Mouse (Mus musculus) heart, postnatal 14 days (tissue): Measurements from ENCODE around the gene Slc9a3r1. TPM values are rescaled to one million over a fixed set of nuclear protein-coding genes. Genes with fewer than 3 reads are reported as not detected.
A peak's percentile ranks its signal among the peaks of the same experiment; 100 is the strongest.

Source experiments
- DNase-seq, 2 experiments: peaks; one replicate each; pipeline ENCODE4 v3.0.0; 2021 to 2022
- intact Hi-C: fragments of 180-260 bp; cut with DNase I; formaldehyde crosslinking; loops from one replicate; pipeline ENCODE4 v1.15.1; 2025
- total RNA-seq, 2 experiments: library from RNA; stranded (reverse); gene quantifications; 2 replicates each; pipeline ENCODE4 v1.2.3; 2021

Slc9a3r1 gene
- total RNA-seq, 2 experiments from 2014 or later, result 12.7 to 13.5 TPM

DNA sequence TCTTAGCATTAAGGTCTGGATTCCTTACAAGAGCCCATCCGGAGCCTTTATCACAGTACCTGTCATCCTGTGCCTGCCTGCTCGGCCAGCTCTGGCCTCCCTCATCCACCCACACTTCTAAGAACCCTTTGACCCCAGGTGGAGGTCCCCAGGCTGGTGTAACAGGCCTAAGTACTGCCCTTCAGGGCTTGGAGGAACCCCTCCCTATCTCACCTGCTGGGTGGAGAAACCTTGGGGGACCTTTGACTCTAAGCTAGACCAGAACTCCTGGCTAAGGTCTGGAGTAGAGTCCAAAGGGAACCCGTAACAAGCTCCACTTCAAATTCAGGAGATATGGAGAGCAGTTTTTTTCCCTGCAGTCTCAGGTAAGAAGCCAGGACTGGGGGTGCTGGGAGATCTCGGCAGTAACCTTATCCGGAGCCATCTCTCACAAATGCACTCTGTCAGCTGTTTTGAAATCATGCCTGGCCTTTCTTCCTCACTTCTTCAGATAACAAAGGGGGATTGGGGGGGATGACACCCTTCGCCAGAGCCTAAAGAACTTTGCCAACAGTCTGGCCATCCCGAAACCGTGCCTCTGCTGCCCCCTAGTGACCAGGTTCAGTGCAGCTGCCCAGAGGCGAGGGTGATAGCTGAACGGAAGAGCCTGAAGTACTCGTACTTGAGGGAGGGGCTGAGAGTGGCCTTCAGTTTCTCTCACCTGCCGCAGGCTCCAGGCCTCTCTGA, 18.9 kb downstream of the Slc9a3r1 start:
- peak; percentile 84 to 91 for DNase-seq
- intact Hi-C loops, result loop anchor here (1.0 kb wide), 1 partner anchor 22 kb away; no protein-coding TSS in a partner anchor

DNA sequence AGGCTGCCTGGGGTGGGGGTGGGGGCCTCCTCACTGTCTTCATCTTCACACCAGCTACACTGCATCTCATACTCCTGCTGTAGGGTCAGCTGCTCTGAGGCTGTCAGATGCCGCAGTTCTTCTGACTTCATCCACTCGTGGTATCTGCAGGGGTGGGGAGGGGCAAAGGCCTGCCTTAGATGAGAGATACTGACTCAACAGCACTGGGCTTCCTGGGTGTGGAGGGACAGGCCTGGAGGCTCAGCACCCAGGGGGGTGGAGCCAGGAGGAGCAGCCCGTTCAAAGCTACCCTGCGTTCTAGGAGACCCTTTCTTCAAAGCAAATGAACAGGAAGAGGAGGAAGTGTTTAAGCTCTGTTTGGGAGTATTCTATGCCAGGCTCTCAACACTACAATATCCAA, 21.8 kb downstream of the Slc9a3r1 start:
- intact Hi-C loops, result no loop called here

DNA sequence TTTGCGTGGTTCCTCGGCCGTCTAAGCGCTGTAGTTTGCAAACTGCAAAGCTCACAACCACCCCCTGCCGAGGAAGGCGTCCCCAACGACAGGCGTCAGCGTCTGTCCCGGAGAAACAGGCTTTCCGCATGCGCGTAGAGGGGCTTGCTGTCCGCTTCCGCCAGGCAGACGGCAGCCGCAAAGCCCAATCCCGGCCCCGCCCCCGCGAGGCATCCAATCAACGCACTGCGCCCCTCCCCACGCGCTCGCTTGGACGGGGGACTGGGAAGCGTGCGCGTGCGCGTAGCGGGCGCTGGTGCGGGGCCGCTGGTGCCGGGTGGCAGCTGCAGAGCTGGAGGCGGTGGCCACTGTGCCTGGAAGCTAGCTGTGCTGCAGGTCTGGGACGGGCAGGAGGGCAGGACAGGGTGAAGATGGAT, 24.1 kb downstream of the Slc9a3r1 start, which contains the start of gene Tmem104:
Gene Tmem104 (plus strand): TSS at position 264 of the 416 bp plus-strand sequence.
- intact Hi-C loops, result no loop called here
- peak; percentile 100 for DNase-seq

More for the DNA sequence above, 21.8 kb downstream of the Slc9a3r1 start:
- DNase-seq, result no peak

DNA sequence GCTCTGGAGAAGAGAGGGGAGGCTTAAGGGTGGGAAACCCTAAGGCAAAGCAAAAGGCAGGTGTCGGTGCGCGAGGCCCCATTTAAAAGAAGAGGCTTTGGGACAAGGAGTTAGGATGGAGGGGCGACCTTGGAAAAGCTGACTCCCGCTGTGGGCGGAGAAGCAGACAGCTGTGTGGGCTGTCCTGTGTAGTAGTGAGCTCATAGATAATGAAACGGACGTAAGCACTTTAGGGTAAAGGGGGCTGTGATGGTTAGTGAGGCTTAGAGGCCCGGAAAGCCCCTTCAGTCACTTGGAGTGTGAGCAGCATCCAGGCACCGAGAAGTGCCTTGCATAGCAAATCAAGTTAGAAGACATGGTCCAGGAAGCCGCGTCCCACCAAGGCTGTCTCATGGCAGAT, 24.6 kb downstream of the Slc9a3r1 start, which contains the start of gene Nat9:
Gene Nat9 (minus strand): TSS at position 167 of the 400 bp plus-strand sequence.
- intact Hi-C loops, result no loop called here
- DNase-seq, result no peak

DNA sequence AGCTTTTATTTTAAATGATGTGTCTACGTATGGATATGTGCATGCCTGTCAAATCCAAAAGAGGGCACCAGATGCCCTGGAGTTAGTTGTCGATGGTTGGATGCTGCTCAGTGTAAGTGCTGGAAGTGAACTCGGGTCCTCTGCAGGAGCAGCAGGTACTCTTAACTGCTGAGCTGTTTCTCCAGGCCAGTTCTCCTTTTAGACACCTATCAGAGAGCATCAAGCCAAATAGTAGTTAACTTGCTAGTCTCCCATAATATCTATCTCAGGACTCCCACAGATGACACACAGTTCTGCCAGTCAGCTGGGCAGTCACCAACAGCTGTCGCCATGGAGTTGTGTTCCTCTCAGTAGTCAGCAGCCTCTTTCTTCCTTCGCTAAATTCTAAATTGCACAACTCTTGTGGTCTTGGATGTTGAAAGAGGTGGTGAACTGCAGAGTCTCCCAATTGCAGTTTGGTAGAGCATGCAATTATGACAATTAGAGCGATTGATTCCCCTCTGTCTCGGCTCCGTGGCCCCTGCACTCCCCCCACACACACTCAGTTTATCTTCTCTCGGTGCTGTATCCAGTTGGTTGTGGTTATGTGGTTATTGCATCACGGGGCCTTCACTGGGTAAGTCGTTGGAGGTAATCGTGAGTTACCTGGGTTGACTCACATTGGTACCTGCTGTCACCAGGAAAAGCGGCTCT, 25.5 kb downstream of the Slc9a3r1 start:
- intact Hi-C loops, result no loop called here
- DNase-seq, result no peak

DNA sequence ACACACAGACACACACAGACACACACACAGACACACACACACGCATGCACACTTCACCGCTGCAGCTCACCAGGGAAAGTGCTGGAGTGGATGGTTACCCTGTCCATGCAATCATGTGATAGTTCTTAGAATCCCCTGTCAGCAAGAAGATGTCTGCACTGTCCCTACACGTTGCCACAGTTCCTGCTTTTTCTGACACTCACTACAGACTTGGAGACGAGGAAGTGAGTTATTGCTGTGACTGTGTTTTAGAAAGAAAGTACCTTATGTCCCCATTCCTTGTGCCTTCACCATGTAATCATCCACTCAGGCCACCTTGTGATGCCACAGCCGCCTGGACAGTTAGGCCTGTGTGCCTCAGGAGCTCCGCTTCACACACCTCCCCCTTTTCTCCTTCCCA, 26.2 kb downstream of the Slc9a3r1 start:
- DNase-seq, result no peak
- intact Hi-C loops, result no loop called here

DNA sequence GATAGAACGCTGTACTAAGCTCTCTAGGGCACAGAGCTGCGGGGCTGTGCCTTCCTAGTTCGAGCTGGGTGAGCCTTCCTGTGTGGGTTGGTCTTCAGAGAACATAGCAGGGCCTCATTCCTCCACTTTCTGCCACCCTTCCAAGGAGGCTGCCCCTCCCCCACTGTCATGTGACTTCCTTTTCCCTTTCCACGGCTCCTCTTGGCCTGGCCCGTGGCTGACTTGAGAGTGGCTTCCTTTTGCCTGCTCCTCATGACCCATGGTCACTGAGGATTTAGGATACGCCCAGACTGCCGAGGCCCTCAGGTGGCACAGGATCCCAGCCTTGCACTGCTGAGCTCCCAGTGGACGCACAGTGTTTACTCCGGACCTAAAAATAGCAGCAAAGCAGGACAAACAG, 29.0 kb downstream of the Slc9a3r1 start:
- intact Hi-C loops, result no loop called here
- peak; percentile 59 to 69 for DNase-seq

DNA sequence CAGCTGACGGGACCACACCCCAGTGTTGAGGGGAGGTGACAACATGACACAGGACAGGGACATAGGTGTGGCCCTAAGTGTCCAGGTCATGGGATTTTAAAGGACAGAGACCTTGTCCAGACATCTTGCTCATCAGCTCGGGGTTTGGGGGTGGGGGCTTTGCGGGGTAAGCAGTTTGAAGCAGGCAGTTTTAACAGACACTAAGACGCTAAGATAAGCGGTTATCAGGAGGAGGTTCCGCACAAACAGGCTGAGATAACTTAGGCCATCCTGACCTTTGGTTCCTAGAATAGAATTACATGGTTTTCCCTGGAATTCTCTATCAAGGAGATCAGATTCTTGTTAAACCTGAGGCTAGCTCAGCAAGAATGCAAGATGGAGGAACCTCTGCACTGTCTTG, 31.6 kb downstream of the Slc9a3r1 start:
- intact Hi-C loops, result no loop called here

DNA sequence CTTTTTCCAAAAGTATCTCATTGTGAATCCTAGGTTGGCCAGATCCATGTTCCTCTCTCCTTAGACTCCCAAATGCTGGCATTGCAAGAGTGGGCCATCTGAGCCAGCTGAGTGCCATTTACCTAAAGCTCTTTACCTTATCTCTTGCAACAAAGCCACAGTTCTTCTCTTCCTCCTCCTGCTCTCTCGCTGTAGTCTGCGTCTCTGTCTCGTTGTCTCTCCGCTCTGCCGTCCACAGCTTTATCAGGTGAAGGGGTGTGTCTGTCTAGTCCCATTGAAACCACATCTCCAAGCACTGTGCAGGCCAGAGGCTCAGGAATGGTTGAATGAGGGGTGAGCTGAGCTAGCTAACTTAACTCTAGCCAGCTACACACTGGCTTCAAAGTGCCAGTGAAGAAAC, 32.8 kb downstream of the Slc9a3r1 start:
- intact Hi-C loops, result no loop called here

More for the DNA sequence above, 31.6 kb downstream of the Slc9a3r1 start:
- DNase-seq, result no peak

DNA sequence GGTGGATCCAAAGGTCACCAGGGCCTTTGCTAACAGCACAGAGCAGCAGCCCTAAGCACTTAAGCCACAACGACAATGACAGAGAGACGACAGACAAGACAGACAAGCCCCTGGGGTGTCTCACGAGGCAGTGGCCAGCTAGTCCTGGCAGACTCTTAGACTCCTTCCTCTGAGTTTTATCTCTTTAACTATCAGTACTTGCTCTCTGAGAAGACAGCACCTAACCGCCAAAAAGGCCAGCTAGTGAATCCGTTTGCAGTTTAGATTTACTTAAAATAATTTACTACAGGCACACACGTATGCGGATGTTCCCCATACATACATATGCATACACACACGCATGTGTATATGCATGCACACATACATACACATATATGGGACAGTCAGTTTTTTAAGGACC, 34.4 kb downstream of the Slc9a3r1 start:
- intact Hi-C loops, result no loop called here
- DNase-seq, result no peak

More for the DNA sequence above, 32.8 kb downstream of the Slc9a3r1 start:
- DNase-seq, result no peak

DNA sequence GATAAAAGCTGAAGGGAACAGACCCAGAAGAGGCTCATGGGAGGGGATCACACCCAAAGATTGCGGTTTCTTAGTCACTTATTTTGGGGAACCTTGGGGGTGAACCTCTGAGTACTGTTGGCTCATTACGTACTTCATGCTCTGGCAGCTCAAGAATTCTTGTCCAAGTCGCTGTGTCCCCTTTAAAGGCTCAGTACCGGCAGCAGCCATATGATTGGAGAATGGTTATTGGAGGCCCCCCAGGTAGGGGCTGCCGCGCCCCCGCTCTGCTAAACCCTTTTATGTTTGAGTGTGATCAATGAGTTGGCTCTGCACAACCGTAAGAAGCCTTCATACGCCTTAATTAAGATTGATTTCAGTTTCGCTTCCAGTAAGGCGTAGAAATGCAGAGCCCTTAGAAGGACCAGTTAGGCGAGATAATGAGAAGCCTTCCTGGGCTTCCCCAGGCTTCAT, 35.8 kb downstream of the Slc9a3r1 start:
- intact Hi-C loops, result no loop called here
- DNase-seq, result no peak

DNA sequence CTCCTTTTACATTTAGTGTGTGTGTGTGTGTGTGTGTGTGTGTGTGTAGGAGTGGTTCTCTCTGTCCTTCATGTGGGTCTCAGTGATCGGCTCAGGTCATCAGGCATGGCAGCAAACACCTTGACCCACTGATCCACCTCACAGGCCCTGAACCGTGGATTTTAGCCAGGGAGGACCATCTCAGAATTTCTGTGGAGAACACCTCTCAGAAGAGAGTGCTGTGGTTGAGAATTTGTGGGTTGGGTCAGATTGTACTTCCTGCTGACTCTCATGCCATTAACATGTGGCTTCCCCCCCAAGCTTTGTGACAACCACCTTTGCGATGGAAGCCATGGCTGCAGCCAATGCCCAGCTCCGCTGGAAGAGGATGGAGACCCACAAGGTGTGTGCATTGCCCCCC, 37.4 kb downstream of the Slc9a3r1 start:
- no peak for DNase-seq

DNA sequence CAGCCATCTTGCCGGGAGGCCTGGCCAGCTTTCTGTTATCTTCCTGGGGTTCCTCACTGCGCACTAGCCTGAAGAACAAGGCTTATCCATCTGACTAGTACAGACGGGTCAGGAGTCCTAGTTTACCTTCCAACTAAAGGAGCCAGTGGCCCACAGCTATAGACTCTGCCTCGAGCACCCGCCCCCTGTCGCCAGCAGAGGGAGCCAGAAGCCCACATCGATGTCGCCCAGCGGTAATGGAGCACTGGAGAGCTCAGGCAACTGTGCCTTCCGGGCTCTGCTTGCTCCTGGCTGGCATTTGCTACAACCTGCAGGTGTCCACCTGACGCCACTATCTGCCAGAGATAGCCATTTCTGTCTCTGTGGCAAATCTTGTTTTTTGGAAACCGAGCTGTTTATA, 39.2 kb downstream of the Slc9a3r1 start:
- peak; percentile 84 to 90 for DNase-seq
- intact Hi-C loops, result loop anchor here (1.0 to 2.0 kb wide), 4 partner anchors 30 to 152 kb away; no protein-coding TSS in a partner anchor

More for the DNA sequence above, 37.4 kb downstream of the Slc9a3r1 start:
- intact Hi-C loops, result no loop called here

DNA sequence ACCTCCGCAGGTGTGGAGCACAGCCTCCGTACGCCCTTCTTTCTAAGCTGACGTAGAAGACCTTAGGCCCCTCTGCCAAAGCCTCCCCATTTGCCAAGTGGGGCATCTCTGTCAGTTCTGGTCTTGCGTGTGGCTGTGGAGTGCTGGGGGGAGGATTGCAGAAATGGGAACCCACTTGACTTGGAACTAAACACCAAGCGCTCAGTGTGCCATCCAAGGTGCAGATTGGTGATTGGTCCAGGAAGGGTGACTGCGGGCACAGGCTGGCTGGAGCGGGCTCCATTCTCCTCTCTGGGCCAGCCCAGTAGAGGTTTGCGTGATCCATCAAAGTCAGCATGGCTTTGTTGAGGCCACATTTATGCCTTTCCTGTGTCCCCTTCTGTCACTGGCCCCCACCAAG, 39.6 kb downstream of the Slc9a3r1 start:
- no peak for DNase-seq
- intact Hi-C loops, result loop anchor here (1.0 to 2.0 kb wide), 4 partner anchors 30 to 152 kb away; no protein-coding TSS in a partner anchor

DNA sequence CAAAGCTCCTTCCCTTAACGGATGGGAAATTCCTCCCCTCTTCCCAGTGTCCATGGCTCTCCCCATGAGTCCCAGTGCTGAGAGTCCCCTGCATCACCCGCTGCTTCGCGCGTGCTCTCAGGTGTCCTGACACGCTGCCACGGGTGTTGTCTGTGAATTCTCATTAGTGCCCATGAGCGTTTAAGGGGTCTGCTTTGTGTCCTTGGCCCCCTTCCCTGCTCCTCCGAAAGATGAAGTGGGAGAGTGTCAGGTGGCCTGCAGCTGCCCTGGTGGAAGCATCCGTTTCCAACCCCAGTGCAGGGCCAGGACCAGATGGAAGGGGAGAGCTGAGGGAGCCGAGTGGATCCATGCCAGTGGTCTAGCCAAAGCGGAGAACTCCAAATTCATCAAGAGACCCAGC, 45.0 kb downstream of the Slc9a3r1 start:
- intact Hi-C loops, result no loop called here
- no peak for DNase-seq

DNA sequence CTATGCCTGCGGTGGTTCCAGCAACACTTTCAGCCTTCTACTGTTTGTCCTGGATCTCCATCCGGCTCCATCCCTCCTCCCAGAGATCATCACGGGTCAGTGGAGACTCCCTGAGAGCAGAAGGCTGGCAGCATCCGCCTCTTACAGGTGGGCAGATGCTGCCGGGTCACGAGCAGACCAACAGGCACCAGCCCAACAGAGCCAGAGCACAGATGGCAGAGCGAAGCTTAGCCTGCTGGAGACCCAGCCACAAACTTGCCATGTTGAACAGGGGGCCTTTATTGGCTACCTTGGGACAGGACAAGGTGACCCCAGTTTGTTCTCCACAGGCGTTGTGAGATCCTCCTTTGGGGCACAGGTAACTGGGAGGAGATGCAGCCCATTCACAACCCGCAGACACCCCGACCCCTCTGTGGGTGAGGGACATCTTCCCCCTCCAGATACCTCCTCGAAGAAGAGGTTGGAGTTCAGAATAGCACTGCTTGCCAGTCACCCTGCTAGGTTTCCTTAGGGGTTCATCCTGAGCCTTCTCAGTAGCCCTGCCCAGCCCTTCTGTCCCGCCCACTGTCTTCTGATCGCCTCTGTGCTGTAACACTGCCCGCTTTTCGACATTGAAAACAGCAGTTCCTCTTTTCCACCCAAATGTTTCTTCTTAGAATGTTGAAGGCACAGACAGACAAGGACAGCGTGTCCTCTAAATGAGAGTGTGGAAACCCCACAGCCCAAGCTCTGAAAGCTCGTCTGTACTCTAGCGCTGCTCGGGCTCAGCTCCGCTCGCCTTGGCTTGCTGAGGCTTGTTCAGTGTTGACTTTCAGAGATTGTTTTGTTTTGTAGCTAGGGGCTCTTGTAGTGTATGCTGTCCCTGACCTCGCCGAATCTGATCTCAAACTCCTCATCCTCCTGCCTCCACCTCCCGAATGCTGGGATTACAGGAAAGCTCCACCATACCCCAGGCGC, 45.9 kb downstream of the Slc9a3r1 start:
- intact Hi-C loops, result no loop called here
- no peak for DNase-seq

DNA sequence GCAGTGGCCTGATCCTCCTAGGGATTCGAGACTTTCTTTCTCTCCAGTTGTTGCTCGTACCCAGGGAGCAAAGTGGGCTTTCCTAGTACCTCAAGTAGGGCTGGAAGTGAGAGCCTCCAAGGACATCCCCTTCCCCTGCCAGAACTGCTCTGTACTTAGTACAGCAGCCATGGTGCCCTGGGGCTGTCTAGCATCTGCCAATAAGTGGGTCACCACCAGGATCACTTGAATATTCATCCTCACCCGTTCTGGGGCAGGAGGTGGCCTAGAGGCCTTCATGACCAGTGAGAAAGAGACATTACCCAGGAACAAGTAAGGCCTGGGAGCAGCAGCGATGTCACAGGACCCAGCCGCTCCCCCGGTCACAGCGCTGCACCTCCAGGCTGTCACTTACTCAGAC, 46.8 kb downstream of the Slc9a3r1 start:
- intact Hi-C loops, result no loop called here
- no peak for DNase-seq

DNA sequence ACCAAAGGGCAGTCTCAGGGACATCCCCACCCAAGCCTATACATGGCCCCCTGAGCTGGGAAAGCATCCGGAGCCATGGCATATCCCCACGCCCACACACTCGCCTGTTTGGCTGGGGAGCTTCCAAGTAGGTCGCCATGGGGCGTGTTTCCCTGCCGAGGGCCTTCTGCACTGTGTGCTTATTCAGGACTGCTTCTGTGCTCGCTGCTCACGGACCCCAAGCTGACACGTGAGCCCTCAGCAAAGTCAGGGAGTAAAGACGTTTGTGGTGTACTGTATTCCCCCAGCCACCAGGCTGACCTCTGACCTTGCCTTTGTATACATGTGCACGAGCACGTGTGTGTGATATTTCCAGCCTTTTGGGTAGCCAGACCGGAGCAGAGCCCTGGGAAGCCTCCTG, 49.0 kb downstream of the Slc9a3r1 start:
- intact Hi-C loops, result no loop called here
- DNase-seq, result no peak

DNA sequence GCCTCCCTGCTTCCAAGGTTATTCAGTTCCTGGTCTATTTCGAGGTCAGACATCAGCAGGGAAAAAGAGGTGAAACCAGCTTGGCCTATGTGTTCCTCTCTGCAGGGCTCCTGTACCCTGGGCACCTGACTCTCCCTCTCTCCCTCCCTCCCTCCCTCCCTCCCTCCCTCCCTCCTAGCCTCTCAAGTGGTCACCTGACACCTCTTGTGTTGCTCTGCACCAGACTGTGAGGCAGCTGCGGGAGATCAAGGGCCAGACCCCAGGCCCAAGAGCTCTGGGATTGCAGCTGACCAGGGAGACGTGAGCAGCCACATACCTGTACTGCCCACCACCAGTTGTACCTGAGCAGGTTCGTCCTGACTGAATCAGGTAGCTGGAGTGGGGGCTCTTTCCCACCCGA, 52.0 kb downstream of the Slc9a3r1 start:
- DNase-seq, result no peak
- intact Hi-C loops, result no loop called here
